Mouse (Mus musculus) liver, adult 2 months (tissue): Measurements from ENCODE around the gene Adamts17.

Source experiments
- CTCF ChIP-seq: fragments of 200-500 bp; IDR thresholded peaks from 2 replicates; pipeline ENCODE4 v1.5.1; 2011; ENCODE audit warnings: low read depth, low read length, control low read depth
- POLR2A ChIP-seq: fragments of 200-500 bp; IDR thresholded peaks from 2 replicates; pipeline ENCODE4 v1.6.1; 2011; ENCODE audit warnings: low read length, control low read depth; ENCODE audit not compliant: insufficient read depth; ENCODE audit errors: extremely low read depth

GRCm38 (mm10) chr7:67054876-67055275, 215.3 kb downstream of the Adamts17 start:
- no peak for TF ChIP-seq CTCF
- no peak for TF ChIP-seq POLR2A
